Mouse (Mus musculus) left cerebral cortex, adult 18-20 months (tissue): Measurements from ENCODE around the gene CN725425. TPM values are rescaled to one million over a fixed set of nuclear protein-coding genes. Genes with fewer than 3 reads are reported as not detected.

Source experiments
- DNase-seq, 2 experiments: peaks; one replicate each; pipeline ENCODE4 v3.0.0; 2021 to 2022; ENCODE audit warnings: low spot score in 2 of 2, mixed read lengths in 1 of 2
- long read RNA-seq, 2 experiments: library from polyadenylated mRNA; stranded (forward); transcript quantifications; one replicate each; pipeline ENCODE4 v2.0.0; 2021
- total RNA-seq, 2 experiments: library from RNA; stranded (reverse); gene quantifications; 2 replicates each; pipeline ENCODE4 v1.2.3; 2021

CN725425 gene
- under 1 TPM in 1 of 2 experiments, not detected in 1; 0.23 TPM for total RNA-seq
- long read RNA-seq, experiment 1 = 0 reads
- long read RNA-seq, experiment 2 = 0 reads

GRCm38 (mm10) chr15:91199256-91199905 is at the start of gene CN725425:
Gene CN725425 (plus strand): TSS chr15:91199494.
- no peak for DNase-seq

GRCm38 (mm10) chr15:91152592-91152991 is 46.7 kb upstream of the CN725425 start:
- DNase-seq = peak; percentile 32 to 34

- no peak for DNase-seq
Measured at GRCm38 (mm10) chr15:91153311-91153710, 46.0 kb upstream of the CN725425 start.

- DNase-seq = no peak
Measured at GRCm38 (mm10) chr15:91161153-91161552, 38.1 kb upstream of the CN725425 start.

- no peak for DNase-seq
Measured at GRCm38 (mm10) chr15:91163454-91163853, 35.8 kb upstream of the CN725425 start.

- peak; percentile 16 to 39 for DNase-seq
Measured at GRCm38 (mm10) chr15:91165021-91165420, 34.3 kb upstream of the CN725425 start.

GRCm38 (mm10) chr15:91167850-91168562 is 31.3 kb upstream of the CN725425 start:
- DNase-seq = no peak

GRCm38 (mm10) chr15:91170602-91171328 is 28.5 kb upstream of the CN725425 start:
- DNase-seq = no peak

GRCm38 (mm10) chr15:91171332-91171731 is 28.0 kb upstream of the CN725425 start:
- no peak for DNase-seq

- no peak for DNase-seq
Measured at GRCm38 (mm10) chr15:91172193-91172592, 27.1 kb upstream of the CN725425 start.

GRCm38 (mm10) chr15:91178656-91179314 is 20.5 kb upstream of the CN725425 start:
- no peak for DNase-seq

GRCm38 (mm10) chr15:91179911-91180622 is 19.2 kb upstream of the CN725425 start:
- DNase-seq = no peak

- DNase-seq = no peak
Measured at GRCm38 (mm10) chr15:91186358-91186757, 12.9 kb upstream of the CN725425 start.

- no peak for DNase-seq
Measured at GRCm38 (mm10) chr15:91190026-91190425, 9.3 kb upstream of the CN725425 start.

- no peak for DNase-seq
Measured at GRCm38 (mm10) chr15:91190519-91191207, 8.6 kb upstream of the CN725425 start.

GRCm38 (mm10) chr15:91191412-91192222 is 7.7 kb upstream of the CN725425 start, which contains the start of gene Abcd2:
Gene Abcd2 (minus strand): TSS chr15:91191799.
- peak; percentile 59 to 80 for DNase-seq

- DNase-seq = no peak
Measured at GRCm38 (mm10) chr15:91192223-91192598, 7.1 kb upstream of the CN725425 start.

- no peak for DNase-seq
Measured at GRCm38 (mm10) chr15:91200833-91201232, 1.5 kb downstream of the CN725425 start.

- DNase-seq = no peak
Measured at GRCm38 (mm10) chr15:91202486-91202885, 3.2 kb downstream of the CN725425 start.
